Mouse (Mus musculus): ENCODE results near the gene Gm42372. TPM values are rescaled to one million over a fixed set of nuclear protein-coding genes. Genes with fewer than 3 reads are reported as not detected.

Gene Gm42372
- total RNA-seq (2012; rRNA removed), result 0.25 and 0.47 TPM in 2 replicates
- total RNA-seq (2014; rRNA removed), result 0.15 and 0.16 TPM in 2 replicates
- polyA plus RNA-seq (2012; ENCODE audit: insufficient read length, low read depth), result 0.61 and 0.90 TPM in 2 replicates

- Histone ChIP-seq H3K4me3 (replicated peaks in 1 of 3; ENCODE audit: low read depth in 2 of 3, low read length in 2 of 3, poor library complexity in 1 of 3) (peak within 1 kb of the TSS; percentile 3 to 17 (median 10)), H3K9me3 (replicated peaks; ENCODE audit: low read length) (no peaks in the 10 kb centered on the region), H3K4me2 (ENCODE audit: insufficient read depth, low read depth, poor library complexity, severe bottlenecking) (peak within 1 kb of the TSS; percentile 25; the same call in 1 of the 2 replicates), H3K27me3 (replicated peaks) (no peaks in the 10 kb centered on the region), H3K79me2 (replicated peaks; ENCODE audit: control insufficient read depth, extremely low read depth, insufficient read depth, poor library complexity, severe bottlenecking) (no peaks in the 10 kb centered on the region), H3K27ac (ENCODE audit: insufficient read depth, low read depth) (no peak within 1 kb of the TSS), H3K4me1 (ENCODE audit: control insufficient read depth in 1 of 2, insufficient read depth in 2 of 2) (peaks cover 9 to 15% of the 10 kb centered on the region in 2 experiments; a peak in 3 of 4 replicates), H3K36me3 (replicated peaks in 1 of 2; ENCODE audit: control insufficient read depth in 1 of 2, insufficient read depth in 1 of 2, low read length in 1 of 2) (peaks cover 0 to 4% of the 10 kb centered on the region in 2 experiments), H3K9ac (ENCODE audit: insufficient read depth, low read depth) (no peak within 1 kb of the TSS)
- DNase-seq (ENCODE audit: extremely low read depth), result peak; percentile 57
- dilution Hi-C loops (cut with MboI; ENCODE audit: extremely low pct_ligation_motif_present, extremely low pct_unique_long_range_greater_than_20kb, low sequenced_read_pairs), result no loop called here
- in situ Hi-C loops (cut with MboI; ENCODE audit: low pct_ligation_motif_present, low pct_unique_long_range_greater_than_20kb, low sequenced_read_pairs), result no loop called here
- TF ChIP-seq ZNF384 (IDR thresholded peaks at IDR 0.05; ENCODE audit: low read depth, low read length), result no peak
- TF ChIP-seq EP300 (IDR thresholded peaks at IDR 0.05; ENCODE audit: low read length), result no peak
- TF ChIP-seq MXI1 (IDR thresholded peaks at IDR 0.05; ENCODE audit: low read depth, low read length), result peak; percentile 66; the same call in 1 of the 2 replicates
- no peak for TF ChIP-seq ELF1 (IDR thresholded peaks at IDR 0.05; ENCODE audit: low read depth, low read length)
- no peak for TF ChIP-seq RCOR1 (conservative IDR thresholded peaks at IDR 0.05; ENCODE audit: low read depth, low read length)
- TF ChIP-seq PAX5 (IDR thresholded peaks at IDR 0.05; ENCODE audit: low read length), result no peak
- TF ChIP-seq MEF2A (IDR thresholded peaks at IDR 0.05; ENCODE audit: borderline replicate concordance, low read depth, low read length), result no peak
- TF ChIP-seq TBP (conservative IDR thresholded peaks at IDR 0.05; ENCODE audit: low read depth, low read length), result no peak
Measured at GRCm38 (mm10) chr7:16982859-16983568, at the start of gene Gm42372. Gene Gm42372 (plus strand): TSS chr7:16983086.

DNA sequence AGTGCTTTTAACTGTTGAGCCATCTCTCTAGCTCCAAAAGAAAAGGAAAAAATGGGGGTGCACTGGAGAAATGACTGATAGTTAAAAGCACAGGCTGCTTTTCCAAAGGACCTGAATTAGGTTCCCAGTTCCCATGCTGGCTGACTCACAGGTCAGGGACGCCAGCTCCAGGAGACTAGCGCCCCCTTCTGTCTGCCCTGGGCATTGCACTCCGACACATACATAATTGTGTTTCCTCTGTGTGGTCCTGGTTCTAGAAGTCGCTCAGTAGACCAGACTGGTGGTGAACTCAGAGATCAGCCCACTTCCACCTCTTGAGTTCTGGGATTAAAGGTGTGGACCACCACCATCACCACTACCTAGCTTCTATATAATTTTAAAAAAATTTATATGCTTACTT lies 45.6 kb upstream of the Gm42372 start:
- dilution Hi-C loops (cut with MboI; ENCODE audit: extremely low pct_ligation_motif_present, extremely low pct_unique_long_range_greater_than_20kb, low sequenced_read_pairs), result no loop called here
- TF ChIP-seq MAZ (IDR thresholded peaks at IDR 0.05; ENCODE audit: low read depth, low read length), result no peak
- peak; percentile 51 to 63 for TF ChIP-seq CTCF (conservative IDR thresholded peaks at IDR 0.05 in 1 of 2, IDR thresholded peaks at IDR 0.05 in 1 of 2; ENCODE audit: low read depth in 2 of 2, low read length in 2 of 2)
- DNase-seq (ENCODE audit: extremely low read depth), result no peak

GRCm38 (mm10) chr7:16938117-16938791 lies 44.6 kb upstream of the Gm42372 start:
- H3K27me3 ChIP-seq (replicated peaks), result peaks cover 14% of the 10 kb centered on the region
- TF ChIP-seq EP300 (IDR thresholded peaks at IDR 0.05; ENCODE audit: low read length), result no peak
- no peak for TF ChIP-seq SMC3 (IDR thresholded peaks at IDR 0.05; ENCODE audit: low read depth, low read length)
- TF ChIP-seq POLR2A (IDR thresholded peaks at IDR 0.05; ENCODE audit: low read depth, low read length), result no peak
- TF ChIP-seq ZMIZ1 (IDR thresholded peaks at IDR 0.05; ENCODE audit: low read depth, low read length), result no peak
- TF ChIP-seq MAFK (IDR thresholded peaks at IDR 0.05; ENCODE audit: insufficient replicate concordance, low read length), result no peak
- no peak for TF ChIP-seq TBP (conservative IDR thresholded peaks at IDR 0.05; ENCODE audit: low read depth, low read length)
- no peak for TF ChIP-seq MEF2A (IDR thresholded peaks at IDR 0.05; ENCODE audit: borderline replicate concordance, low read depth, low read length)
- no peak for TF ChIP-seq TCF12 (IDR thresholded peaks at IDR 0.05; ENCODE audit: low read depth, low read length)
- no peak for TF ChIP-seq USF2 (conservative IDR thresholded peaks at IDR 0.05; ENCODE audit: low read depth, low read length)
- no peaks in the 10 kb centered on the region for H3K79me2 ChIP-seq (replicated peaks; ENCODE audit: control insufficient read depth, extremely low read depth, insufficient read depth, poor library complexity, severe bottlenecking)
- no peak for DNase-seq (ENCODE audit: extremely low read depth)
- H3K36me3 ChIP-seq (replicated peaks in 1 of 2; ENCODE audit: control insufficient read depth in 1 of 2, insufficient read depth in 1 of 2, low read length in 1 of 2), result no peaks in the 10 kb centered on the region
- no peak overlapping the region for H3K4me2 ChIP-seq (ENCODE audit: insufficient read depth, low read depth, poor library complexity, severe bottlenecking)
- H3K27ac ChIP-seq (ENCODE audit: insufficient read depth, low read depth), result no peak overlapping the region
- no peak overlapping the region for H3K4me3 ChIP-seq (replicated peaks in 1 of 3; ENCODE audit: low read depth in 2 of 3, low read length in 2 of 3, poor library complexity in 1 of 3)
- H3K9me3 ChIP-seq (replicated peaks; ENCODE audit: low read length), result no peaks in the 10 kb centered on the region
- in situ Hi-C loops (cut with MboI; ENCODE audit: low pct_ligation_motif_present, low pct_unique_long_range_greater_than_20kb, low sequenced_read_pairs), result no loop called here
- H3K4me1 ChIP-seq (ENCODE audit: control insufficient read depth in 1 of 2, insufficient read depth in 2 of 2), result no peaks in the 10 kb centered on the region
- dilution Hi-C loops (cut with MboI; ENCODE audit: extremely low pct_ligation_motif_present, extremely low pct_unique_long_range_greater_than_20kb, low sequenced_read_pairs), result no loop called here
- H3K9ac ChIP-seq (ENCODE audit: insufficient read depth, low read depth), result no peak overlapping the region

More for the DNA sequence above, 45.6 kb upstream of the Gm42372 start:
- Histone ChIP-seq H3K79me2 (replicated peaks; ENCODE audit: control insufficient read depth, extremely low read depth, insufficient read depth, poor library complexity, severe bottlenecking) (no peaks in the 10 kb centered on the region), H3K9me3 (replicated peaks; ENCODE audit: low read length) (no peaks in the 10 kb centered on the region), H3K4me3 (replicated peaks in 1 of 3; ENCODE audit: low read depth in 2 of 3, low read length in 2 of 3, poor library complexity in 1 of 3) (no peak overlapping the region), H3K27me3 (replicated peaks) (peaks cover 12% of the 10 kb centered on the region), H3K4me1 (ENCODE audit: control insufficient read depth in 1 of 2, insufficient read depth in 2 of 2) (peaks cover 2 to 5% of the 10 kb centered on the region in 2 experiments; a peak in 3 of 4 replicates), H3K4me2 (ENCODE audit: insufficient read depth, low read depth, poor library complexity, severe bottlenecking) (no peak overlapping the region), H3K9ac (ENCODE audit: insufficient read depth, low read depth) (no peak overlapping the region), H3K36me3 (replicated peaks in 1 of 2; ENCODE audit: control insufficient read depth in 1 of 2, insufficient read depth in 1 of 2, low read length in 1 of 2) (no peaks in the 10 kb centered on the region), H3K27ac (ENCODE audit: insufficient read depth, low read depth) (no peak overlapping the region)
- in situ Hi-C loops (cut with MboI; ENCODE audit: low pct_ligation_motif_present, low pct_unique_long_range_greater_than_20kb, low sequenced_read_pairs), result no loop called here
